Mouse (Mus musculus) NIH3T3 (cell line): ENCODE results near the gene Anxa8.
A peak's percentile ranks its signal among the peaks of the same experiment; 100 is the strongest.

Source experiments
- DNase-seq: peaks from one replicate; pipeline ENCODE4 v3.0.0-alpha.2; 2012; ENCODE audit warnings: low read depth

Anxa8 gene

DNA sequence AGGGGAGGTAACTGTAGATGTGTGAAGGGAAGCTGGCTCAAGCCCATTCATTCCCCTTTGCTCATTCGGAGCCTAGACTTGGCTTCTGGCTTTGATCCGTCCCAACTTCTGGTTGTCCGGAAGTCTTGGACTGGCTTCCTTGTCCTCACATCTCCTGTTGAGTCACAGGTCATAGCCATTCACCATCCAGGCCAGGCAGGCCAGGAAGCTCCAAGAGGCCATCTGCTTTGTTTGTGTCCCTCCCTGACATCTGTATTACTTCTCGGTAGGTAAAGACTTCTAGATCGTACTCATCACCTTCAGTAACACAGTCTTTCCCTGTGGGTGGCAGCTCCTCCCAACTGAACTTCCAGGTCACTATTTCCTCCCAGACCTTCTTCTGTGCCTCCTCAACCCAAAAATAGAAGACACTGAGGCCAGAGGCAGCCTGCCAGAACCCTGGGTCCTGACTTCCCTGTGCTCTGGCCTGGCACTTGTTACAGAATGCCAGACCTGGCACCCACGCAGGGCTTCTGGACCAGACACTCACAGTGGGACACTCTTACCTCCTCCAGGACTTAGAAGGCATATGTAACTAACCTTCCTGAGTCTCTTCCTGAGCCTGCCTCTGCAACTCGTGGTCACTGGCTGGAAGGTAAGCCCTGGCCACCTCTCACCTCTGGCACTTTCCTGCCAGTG, 33.4 kb downstream of the Anxa8 start:
- no peak for DNase-seq

DNA sequence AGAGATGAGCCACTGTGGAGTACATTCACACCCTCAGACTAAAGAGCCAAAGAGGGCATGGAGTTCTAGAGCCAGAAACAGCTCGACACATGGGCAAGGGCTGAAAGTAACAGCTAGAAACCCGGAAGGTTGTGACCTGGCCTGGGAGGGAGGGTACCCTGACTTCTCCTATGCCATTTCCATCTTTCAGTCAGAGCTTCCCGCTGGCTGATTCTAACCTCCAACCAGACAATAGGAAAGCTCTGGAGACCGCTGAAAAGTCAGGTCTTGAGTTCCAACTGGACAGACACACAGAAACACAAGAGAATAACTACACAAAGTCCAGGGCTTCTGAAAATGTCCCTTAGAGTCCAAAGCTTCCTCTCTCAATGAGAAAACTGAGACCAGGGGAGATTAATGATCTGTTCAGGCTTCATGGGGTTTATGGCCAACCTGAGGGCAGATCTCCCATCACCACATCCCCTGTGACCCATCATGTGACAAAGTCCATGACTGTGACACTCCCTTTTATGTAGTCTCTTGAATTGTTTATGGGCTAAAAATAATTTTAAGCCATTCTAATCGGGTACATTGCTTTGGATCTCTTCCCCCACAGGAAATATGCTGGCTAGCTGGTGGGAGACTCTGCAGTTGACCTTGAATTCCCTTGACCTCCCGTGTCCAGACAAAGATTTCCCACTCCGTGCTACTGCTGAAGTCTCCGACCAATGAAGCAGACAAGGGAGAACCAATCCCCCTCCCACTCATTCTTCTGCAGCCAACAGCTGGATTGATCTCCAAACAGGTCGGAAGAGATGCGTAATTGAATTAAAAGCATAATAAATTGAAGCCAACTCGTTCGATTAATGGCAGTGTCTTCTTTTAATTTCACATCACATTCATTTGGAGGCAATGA, 34.5 kb downstream of the Anxa8 start:
- no peak for DNase-seq

- no peak for DNase-seq
These were observed 35.2 kb downstream of the Anxa8 start for GRCm38 (mm10) chr14:34120923-34121351.

DNA sequence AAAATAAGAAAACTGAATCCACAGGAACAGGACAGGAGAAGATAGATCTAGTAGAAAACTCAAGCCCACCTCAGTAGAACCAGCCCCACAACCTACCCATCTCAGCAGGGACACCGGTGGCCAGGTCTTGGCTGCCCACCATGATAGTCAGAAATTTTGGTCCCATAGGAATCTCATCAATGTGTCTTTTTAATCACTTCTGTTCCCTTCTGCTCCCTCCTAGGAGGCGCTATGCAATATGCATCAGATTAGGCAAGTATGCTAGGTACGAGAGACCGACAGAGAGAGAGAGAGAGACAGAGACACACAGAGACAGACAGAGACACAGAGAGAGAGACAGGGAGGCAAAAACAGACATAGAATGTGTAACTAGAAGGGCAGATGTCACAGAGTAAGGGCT, 35.9 kb downstream of the Anxa8 start:
- DNase-seq, result no peak

- DNase-seq, result no peak
These were observed 45.4 kb downstream of the Anxa8 start for GRCm38 (mm10) chr14:34131216-34131615.

DNA sequence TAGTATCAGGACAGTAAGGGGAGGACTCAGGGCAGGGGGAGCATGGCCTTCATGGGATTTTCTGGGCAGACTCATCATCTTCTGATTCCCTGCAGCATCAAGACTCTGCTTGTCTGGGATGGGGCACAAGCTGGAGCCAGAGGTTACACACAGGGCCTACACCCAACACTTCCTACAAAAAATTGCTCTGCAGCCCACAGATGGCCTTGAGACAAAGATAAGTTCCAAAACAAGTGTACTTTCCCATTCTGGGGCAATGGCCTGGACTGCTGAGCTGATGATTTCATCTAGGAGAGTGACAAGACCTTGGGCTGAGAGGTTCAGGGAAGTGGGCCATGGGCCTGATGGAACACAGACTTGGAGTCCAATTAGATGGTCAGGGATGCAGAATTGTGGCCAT, 49.6 kb downstream of the Anxa8 start:
- no peak for DNase-seq

GRCm38 (mm10) chr14:34139671-34140664, 54.2 kb downstream of the Anxa8 start:
- DNase-seq, result peak; percentile 16

GRCm38 (mm10) chr14:34142316-34142715, 56.5 kb downstream of the Anxa8 start:
- peak; percentile 28 for DNase-seq

DNA sequence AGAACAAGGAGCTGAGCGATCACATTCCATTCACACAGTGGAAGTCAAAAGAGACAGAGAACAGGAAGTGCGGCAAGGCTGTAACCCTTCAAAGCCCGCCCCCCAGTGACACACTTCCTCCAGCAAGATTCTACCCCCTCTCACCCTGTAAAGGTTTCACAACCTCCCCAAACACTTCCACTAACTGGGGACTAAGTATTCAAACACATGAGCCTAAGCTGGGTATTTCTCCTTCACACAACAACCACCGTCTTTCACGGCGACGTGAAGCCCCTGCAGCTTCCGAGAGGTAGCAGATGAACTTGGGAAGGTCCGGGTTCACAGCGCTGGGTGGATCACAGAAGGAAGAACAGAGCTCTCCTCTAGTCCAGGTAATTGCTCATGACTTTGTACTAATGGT, 57.1 kb downstream of the Anxa8 start:
- DNase-seq, result no peak
